Mouse (Mus musculus) lung, postnatal 14 days (tissue): Measurements from ENCODE around the gene Vmn2r99.

Experiments used
- DNase-seq: peaks from one replicate; pipeline ENCODE4 v3.0.0; 2021

Gene Vmn2r99

GRCm38 (mm10) chr17:19361649-19362048, at the start of gene Vmn2r99:
TSS of gene Vmn2r99 (plus strand) at chr17:19361949.
- no peak for DNase-seq

- no peak for DNase-seq
Observed at GRCm38 (mm10) chr17:19437623-19438022, 75.9 kb downstream of the Vmn2r99 start.

DNA sequence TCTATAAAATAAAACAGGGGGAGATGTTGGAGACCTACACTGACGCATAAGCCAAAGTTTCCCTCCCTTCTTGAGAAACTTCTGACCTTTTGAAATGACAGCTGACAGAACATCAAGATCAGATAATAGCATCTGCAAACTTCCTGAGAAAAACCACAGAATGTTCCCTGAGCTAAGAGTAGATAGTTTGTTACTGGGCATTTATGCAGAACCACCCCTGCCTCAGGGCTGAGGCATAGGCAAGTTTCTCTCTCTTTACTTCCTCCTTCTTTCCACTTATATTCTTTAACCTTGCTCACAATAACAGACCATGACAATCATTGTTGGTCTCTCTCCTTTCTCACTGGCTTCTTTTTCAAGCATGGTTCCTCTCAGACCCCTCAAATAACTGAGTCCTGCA, 83.2 kb downstream of the Vmn2r99 start:
- DNase-seq: no peak
